Mouse (Mus musculus) layer of hippocampus, adult 18-20 months (tissue): ENCODE measurements around the gene Thumpd2. TPM values are rescaled to one million over a fixed set of nuclear protein-coding genes. Genes with fewer than 3 reads are reported as not detected.

Experiments
- DNase-seq, 2 experiments: peaks; one replicate each; pipeline ENCODE4 v3.0.0; 2022; ENCODE audit warnings: low spot score in 2 of 2
- long read RNA-seq: library from polyadenylated mRNA; stranded (forward); transcript quantifications from one replicate; pipeline ENCODE4 v2.0.0, GENCODE M21; 2021
- total RNA-seq, 2 experiments: library from RNA; stranded (reverse); gene quantifications; 2 replicates each; pipeline ENCODE4 v1.2.3; 2021

Thumpd2 gene
- total RNA-seq, result 1 to 10 TPM; 7.3 TPM
- long read RNA-seq, transcript Thumpd2-201 (10 exons, 1,833 nt), result major isoform, 6 of 15 reads
- long read RNA-seq, partial matches to known transcripts, result 1 of 15 reads
- long read RNA-seq, other reads (novel, unspliced or antisense), result 8 of 15 reads

DNA sequence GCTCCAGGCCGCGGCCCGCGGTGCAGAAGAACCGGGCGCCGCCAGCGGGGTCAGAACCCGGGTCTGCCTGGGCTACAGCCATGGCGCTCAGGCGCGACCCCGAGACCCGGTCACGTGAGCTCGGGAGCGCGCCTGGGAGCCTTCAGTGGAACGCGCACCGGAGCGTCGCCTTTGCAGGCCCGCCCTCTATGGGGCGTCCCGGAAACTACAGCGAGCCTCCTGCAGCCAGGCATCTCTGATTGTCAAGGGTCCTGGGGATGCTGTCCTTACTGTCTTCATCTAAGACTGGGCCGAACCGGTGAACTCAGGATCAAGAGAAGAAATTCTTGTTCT, at the start of gene Thumpd2:
Thumpd2 (minus strand) TSS at position 104 of the 333 bp plus-strand sequence.
- DNase-seq, result peak; percentile 85 to 93

DNA sequence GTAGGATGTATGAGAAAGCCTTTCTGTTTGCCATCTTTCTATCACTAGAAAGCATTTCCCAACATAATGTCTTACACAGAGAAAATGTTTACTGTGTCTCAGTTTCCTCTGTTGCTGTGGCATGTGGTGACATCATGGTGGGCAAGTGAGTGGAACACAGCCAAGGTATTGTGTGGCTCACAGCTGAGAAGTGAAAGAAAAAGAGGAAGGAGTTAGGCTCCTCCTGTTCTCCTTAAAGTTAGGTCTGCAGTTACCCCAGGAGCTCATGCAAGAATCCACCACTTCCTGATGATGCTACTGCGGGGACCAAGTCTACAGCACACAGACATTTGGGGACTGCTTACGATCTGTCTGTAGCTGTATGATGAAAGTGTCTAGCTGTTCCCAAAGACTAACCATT, 39.4 kb upstream of the Thumpd2 start:
- no peak for DNase-seq

DNA sequence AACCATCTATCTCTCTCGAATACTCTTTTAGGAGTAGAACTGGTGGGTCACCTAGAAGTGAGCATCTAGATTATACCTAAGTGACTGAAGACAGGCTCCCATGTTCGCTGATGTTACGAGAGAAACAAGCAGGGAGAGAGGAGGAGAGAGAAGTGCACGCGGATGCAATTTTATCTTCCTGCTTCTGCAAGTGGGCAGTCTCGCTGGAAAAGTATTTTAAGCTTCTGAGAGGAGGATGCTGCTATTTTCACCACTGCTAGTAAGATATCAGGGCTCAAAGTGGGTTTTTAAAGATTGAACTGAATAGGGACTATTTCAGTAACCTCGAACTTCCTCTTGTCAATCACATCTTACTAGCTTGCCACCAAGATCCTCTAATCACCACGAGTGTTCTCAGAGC, 38.0 kb upstream of the Thumpd2 start:
- DNase-seq, result no peak

DNA sequence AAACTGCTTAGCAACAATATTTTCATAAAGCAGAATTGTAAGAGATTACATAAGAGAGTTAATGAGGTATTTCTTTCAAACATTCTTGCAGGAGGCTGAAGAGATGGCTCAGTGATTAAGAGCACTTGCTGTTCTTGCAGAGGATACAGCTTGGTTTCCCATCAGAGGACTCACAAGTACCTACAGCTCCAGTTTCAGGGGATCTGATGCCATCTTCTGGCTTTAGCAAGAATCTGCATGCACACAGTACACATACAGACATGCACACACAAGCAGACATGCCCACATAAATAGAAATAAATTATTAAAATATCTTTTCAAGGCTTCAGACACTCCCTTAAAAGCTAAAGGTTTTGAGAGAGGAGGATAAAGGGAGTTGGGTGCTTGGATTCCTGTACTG, 33.6 kb upstream of the Thumpd2 start:
- no peak for DNase-seq

DNA sequence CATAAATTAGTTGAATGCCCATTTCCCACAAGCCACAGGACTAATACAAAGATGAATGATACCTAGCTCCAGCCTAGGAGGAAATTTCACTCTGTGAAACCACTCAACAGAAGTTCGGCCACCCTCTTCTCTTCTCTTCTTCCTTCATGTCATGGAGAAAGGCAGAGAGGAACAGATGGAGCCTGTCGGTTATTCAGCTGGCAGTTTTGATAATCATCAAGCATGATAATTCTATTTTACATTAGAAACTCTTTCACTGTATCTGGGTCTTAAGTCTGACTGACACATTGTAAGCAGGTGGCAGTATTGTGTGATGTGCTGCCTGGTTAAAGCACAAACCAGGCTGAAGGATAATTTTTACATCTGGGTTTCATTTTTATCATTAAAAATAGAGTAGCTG, 31.6 kb upstream of the Thumpd2 start:
- peak in 1 of 2 experiments; percentile 28 for DNase-seq

DNA sequence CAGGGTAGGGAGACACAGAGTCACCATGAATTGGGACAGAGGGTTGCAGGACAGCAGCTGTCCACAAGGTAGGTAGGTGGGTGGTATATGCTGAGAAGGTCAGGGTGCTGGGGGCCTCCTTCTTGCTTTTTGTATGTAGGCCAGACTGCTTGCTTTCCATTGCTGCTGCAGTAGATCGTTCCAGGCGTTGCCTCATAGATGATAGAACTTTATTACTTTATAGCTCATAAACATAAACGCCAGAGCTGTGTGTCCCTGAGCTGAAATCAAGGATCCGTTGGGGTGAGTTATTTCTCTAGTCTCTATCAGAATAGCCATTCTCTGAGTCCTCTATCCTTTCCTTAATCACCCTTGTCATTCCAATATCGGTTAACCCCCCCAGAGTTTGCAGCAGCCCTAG, 27.9 kb upstream of the Thumpd2 start:
- no peak for DNase-seq

DNA sequence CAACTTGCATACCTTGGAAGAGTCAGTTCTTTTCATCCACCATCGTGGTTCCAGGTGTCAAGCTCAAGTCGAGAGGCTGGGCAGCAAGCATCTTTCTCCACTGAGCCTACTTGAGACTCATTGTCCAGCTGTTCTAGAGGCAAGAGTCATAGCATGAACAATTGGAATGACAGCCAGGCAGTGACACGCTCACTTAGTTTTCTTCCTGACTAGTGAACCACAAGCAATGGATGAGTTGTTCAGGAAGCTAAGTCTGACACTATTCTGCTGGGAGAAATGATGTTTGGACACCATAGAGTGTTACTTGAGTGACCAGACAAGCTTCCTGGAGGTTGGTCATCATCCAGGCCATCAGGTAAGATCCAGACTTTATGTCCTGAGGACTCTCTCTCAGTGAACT, 24.0 kb upstream of the Thumpd2 start:
- DNase-seq, result no peak

DNA sequence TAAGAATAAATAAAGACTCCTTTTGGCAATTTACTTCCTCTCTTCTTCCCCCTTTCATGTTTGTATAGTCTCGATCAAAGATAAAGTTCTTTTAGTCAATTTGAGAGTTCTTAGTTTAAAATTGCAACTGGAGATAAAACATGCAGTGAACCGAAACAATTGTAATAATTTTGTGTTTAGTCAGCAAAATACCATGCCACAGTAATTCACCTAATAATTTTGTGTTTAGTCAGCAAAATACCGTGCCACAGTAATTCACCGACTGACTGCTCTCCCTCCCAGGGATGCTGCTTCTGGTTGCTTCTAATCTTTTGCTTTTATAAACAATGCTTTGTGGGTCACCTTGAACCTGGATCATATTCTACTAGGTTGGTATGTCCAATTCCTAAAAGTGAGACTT, 22.9 kb upstream of the Thumpd2 start:
- no peak for DNase-seq

DNA sequence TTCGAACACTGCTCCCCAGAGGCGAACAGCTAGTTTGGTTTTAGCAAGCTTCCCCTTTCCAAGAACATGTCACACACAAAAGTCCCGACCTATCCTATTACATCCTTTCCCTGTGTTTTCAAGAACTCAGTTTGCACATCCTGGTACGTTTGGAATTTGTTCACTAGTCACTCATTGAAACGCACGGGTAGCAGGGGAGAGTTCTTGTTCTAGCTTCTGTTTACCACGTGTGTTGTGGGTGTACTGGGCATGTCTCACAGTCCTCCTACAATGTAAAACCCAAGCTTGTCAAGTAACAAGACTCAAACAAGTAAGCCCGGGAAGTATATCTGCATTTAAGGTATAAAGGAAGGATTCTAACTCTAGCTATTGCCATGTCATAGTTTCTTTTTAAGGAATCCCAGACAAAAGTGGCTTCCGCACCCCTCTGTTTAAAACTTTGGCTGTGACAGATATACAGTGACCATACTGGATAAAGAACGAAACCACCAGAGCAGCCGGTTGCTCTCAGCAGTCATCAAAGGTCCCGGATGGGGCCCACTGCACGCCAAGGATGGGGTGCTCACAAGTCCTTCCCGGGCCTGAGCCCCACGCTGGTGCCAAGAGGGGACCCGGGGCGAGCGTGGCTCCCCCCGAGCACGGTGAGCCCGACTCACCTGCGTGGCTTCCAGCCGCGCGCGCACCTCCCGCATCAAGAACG, 453 bp downstream of the Thumpd2 start:
- peak; percentile 9 to 57 for DNase-seq

DNA sequence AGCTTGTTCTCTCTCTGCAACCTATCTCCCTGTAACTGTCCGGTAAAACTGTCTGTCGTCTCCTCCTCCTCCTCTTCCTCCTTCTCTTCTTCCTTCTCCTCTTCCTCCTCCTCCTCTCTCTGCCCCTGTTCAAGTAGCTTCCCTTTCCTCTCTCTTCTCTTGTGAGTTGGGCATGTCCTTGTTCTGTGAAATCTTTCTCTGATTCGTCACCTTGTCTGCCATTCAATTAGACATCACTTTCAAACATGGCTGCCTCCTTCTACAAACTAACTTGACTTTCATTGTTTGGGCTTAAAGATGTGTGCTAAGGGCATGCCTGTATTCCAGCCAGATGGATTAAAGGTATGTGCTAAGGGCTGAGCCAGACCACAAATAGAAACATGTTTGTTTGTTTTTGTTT, 1.5 kb downstream of the Thumpd2 start:
- no peak for DNase-seq

DNA sequence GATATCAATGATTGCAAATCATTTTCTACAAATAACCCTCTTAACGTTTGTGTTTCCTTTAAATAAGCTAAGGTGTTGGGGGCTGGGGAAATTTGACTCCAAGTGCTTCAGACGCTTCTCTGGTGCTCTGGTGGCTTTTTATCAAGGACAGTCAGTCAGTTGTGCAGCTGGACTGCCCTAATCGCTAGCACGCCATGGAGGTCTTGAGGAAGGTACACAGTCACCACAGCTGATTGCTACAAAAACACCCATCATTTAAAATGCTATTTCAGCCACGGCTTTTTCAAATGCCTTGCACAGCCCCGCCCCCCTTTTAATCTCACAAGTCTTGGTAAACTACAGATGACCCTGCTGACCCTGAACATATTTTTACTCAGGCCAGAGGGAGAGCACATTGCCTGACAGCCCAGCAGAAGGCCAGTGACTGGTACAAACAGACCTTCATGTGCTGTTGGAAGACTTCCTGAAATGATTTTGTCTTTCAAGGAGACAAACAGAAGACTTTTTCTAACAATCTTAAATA, 2.5 kb downstream of the Thumpd2 start:
- no peak for DNase-seq

DNA sequence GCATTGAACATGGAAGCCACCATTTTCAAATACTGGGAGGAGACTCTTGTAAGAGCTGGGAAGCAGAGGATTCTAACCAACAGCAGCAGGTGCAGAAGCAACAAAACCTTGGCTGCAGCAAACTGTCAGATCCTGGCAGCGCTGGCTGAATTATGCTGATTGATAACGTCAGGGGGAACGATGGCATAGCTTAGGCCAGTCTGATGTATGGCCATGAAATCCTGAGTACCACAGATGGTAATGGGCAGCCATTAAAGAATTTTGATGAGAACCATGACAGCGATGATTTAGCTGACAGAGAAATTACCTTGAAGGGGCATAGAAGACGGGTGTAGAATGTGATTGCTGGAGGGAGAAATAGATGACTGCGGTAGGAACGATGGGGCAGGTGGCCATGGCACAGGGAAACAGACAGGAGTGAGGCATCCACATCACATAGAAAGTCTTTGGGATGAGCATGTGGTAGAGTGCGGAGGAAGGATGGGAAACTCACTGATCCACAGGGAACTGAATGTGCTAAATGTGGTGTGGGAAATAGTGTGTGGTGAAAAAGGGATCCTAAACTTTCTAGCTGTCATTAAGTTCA, 8.0 kb downstream of the Thumpd2 start:
- no peak for DNase-seq

DNA sequence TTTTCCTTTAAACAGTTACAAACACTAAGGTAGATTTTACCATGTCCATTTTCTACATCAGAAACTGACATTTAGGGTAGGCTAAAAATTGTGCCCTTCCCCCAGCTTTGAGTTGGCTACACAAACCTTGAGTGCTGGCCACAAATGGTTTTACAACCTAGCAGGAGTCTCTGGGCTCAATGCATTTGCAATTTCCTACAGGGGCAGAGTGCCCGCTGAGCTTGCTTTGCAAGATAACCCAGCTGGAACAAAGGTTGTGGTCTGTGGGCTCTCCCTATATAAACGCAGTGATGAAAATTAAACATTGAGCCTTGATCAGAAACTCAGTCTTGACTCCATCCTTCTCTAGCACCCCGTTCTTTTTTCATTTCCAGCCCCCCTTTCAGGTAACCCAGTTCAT, 8.8 kb downstream of the Thumpd2 start:
- DNase-seq, result no peak

DNA sequence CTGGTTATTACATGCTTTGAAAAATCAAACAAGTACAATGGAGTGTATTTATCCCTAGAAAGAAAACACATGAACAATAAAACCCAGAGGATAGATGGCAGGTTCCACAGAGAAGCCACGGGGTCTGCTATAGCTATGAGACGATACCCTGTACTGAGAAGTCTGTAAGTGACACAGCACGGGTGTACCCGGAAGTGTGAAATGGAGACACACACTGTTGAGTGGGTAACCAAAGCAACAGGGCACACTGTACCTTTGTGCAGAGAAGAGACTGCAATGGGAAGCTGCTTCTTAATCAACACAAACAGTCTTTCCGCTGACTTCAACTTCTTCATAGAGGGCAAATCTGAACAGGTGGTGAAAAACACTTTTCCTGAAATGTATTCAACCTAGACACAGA, 9.4 kb downstream of the Thumpd2 start:
- no peak for DNase-seq

DNA sequence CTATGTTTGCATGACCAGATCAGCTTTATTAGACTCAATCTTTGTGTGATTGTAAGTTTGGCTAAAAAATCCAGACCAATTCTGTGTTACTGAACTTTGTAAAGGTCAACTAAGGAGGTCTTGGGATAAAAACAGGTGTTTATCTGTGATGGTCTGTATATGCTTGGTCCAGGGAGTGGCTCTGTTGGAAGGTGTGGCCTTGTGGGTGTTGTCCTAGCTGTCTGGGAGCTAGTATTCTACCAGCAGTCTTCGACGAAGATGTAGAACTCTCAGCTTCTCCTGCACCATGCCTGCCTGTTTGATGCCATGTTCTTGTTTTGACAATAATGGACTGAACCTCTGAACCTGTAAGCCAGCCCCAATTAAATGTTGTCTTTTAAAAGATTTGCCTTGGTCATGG, 11.6 kb downstream of the Thumpd2 start:
- DNase-seq, result no peak

DNA sequence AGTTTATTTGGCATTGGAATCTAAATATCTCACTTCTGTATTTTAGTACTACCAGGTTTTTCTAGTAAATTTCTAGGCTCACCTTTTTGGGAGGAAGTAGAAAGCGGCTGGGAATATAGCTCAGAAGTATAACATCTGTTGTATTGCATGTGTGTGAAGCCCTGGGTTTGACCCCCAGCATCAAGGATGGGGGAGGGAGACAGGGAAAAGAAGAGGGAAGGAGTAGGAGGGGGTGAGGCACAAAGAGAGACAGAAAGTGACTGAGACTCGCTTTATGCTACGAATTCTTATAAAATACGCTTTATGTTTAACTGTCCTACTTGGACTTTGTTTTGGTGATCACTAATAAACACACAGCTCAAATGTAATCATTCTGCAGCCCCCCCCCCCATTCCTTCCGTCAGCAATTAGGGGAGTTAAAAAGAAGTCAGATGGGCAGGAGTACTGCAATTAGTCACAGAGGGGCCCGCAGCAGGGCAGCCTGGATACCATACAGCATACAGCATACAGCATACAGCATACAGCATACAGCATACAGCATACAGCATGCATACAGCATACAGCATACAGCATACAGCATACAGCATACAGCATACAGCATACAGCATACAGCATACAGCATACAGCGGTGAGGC, 16.8 kb downstream of the Thumpd2 start:
- no peak for DNase-seq

DNA sequence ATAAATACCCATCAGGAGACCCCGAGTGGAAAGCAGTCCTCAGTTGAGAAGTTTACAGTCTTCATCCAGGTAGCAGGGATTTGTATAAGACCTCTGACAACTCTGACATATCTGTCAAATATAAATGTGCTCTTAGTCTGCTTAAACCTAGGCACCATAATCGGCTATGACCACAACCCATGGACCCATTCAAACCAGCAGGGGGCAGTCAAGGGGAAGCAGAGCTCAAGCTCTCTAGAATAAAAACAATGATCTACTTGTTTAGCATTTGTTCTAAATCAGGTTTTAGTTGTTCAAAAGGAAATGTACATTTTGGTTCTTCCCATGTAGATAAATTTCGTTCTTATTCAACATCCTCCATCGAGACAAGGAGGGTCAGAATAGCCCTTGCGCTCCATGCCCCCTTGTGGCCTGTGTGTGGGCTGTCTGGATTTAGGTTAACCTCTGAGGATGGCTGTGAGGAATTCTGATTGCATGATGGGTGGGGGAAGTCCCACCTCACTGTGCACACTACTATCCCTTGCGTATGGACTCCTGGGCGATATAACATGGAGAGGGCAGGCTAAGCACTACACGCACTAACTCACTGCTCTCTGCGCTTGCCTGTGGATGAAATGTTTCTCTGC, 19.2 kb downstream of the Thumpd2 start:
- DNase-seq, result peak in 1 of 2 experiments; percentile 66

DNA sequence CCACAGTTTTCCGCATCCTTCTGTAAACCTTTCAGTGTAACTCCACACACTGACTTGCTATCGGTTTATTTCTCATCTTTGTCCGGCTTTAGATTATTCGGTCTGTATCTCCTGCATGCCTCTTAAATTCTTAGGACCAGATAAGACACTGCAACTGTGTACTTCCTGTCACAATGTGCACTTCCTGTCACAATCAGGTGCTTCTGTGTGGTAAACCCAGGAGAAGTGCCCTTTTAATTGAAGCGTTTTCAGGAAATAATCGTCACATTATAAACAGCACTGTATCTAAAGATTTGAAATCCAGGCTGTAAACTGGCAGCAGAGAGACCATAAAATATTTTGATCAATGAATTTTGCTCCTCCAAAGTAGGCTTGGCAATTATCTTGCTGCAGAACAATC, 19.8 kb downstream of the Thumpd2 start:
- DNase-seq, result no peak

DNA sequence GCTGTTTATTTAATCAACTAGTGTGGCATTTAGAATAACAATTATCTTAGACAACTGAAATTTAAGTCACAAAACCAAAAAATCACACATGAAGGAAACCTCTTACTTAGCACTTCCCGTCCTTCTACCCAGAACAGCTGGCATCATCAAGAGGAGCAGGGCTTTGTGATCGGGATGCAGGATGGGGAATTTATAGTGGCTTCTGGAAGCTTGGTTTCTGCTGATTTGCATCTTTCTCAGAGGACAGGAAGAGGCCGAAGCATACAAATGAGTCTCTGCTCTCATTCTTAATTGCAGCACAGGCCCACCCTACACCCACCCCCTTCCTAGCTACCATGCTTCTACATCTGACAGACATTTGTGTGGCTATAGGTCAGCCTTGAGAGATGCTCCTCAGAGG, 20.5 kb downstream of the Thumpd2 start:
- no peak for DNase-seq

DNA sequence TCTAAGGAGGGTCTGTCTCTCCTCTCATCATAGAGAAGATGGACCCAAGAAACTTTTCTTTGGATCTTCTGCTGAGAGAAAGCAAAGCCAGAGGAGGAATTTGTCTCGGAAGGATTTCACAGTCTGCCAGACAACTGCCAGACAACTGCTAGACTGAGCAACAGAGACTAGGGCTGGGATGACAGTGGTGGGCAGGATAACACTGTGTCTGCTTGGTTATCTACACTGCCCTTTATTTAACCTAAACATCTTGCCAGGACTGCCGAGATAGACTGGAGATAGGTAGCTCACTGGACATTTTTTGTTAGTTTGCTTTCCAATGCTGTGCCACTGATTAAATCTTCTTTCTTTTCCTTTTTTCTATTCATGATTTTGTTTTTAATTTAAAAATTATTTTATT, 23.2 kb downstream of the Thumpd2 start:
- no peak for DNase-seq

DNA sequence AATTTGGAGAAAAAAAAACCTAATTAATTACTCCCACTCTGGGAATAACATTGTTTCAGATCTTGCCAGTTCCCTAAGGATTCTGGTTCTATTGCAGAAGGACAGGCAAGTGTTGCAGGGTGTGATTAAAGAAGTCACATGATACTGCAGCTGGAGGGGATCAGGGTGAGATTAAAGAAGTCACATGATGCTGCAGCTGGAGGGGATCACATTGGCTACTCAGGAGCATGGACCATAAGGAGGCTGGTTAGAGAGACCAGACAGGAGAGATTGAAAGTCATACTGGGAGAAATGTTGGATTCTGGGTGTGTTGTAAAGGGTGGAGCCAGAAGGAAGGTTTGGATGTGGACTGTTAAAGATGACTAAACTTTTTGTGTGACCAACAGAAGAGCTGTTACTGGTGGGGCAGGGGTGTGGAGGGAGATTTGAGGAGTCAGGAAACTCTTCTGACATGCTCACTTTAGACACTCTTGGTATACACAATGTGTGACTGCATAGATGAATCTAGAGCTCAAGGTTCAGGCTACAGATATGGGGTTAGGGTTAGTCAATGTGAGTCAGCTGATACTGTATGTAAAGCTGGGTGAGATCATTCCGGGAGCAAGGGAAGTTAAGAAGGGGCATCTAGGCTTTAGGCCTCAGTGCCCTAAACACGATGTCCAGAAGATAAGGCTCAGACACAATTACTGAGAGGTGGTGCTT, 26.0 kb downstream of the Thumpd2 start:
- DNase-seq, result no peak
